Mouse (Mus musculus) liver, embryonic 11.5 days (tissue): ENCODE results near the gene Olah. TPM values are rescaled to one million over a fixed set of nuclear protein-coding genes. Genes with fewer than 3 reads are reported as not detected.
A peak's percentile ranks its signal among the peaks of the same experiment; 100 is the strongest.
"Not testable (repeated sequence)": the region's sequence is repeated elsewhere in the genome, so short reads cannot be mapped to it uniquely, and the experiment has no call there.

Experiments
- ATAC-seq: fragments of 200-750 bp; cut with Nextera tagmentation; replicated peaks from 2 replicates; pipeline ENCODE4 v1.8.0; 2017; ENCODE audit warnings: moderate number of reproducible peaks, mild to moderate bottlenecking, moderate TSS enrichment, moderate library complexity; ENCODE audit not compliant: low FRiP score
- DNase-seq: peaks from one replicate; pipeline ENCODE4 v3.0.0-alpha.2; 2017; ENCODE audit warnings: low spot score
- H3K27ac ChIP-seq: fragments of 300-500 bp; sonication (generic); 2 replicates; pipeline ENCODE4 v1.5.1; 2014; ENCODE audit warnings: mild to moderate bottlenecking, low read depth, low read length, control low read depth
- H3K27me3 ChIP-seq: fragments of 300-500 bp; sonication (generic); replicated peaks from 2 replicates; pipeline ENCODE4 v1.6.1; 2014; ENCODE audit warnings: low read length, mixed read lengths; ENCODE audit not compliant: control insufficient read depth, insufficient read depth
- H3K36me3 ChIP-seq: fragments of 300-500 bp; sonication (generic); 2 replicates; pipeline ENCODE4 v1.6.1; 2014; ENCODE audit warnings: mild to moderate bottlenecking, low read length, moderate library complexity, mixed read lengths; ENCODE audit not compliant: control insufficient read depth, insufficient read depth
- H3K4me1 ChIP-seq: fragments of 300-500 bp; sonication (generic); replicated peaks from 2 replicates; pipeline ENCODE4 v1.6.1; 2014; ENCODE audit warnings: low read length, mixed read lengths; ENCODE audit not compliant: control insufficient read depth, insufficient read depth
- H3K4me2 ChIP-seq: fragments of 300-500 bp; sonication (generic); 2 replicates; pipeline ENCODE4 v1.6.1; 2014; ENCODE audit warnings: mild to moderate bottlenecking, control low read depth, moderate library complexity
- H3K4me3 ChIP-seq: fragments of 300-500 bp; sonication (generic); 2 replicates; pipeline ENCODE4 v1.5.1; 2014; ENCODE audit warnings: low read depth, low read length, control low read depth
- H3K9ac ChIP-seq: fragments of 300-500 bp; sonication (generic); 2 replicates; pipeline ENCODE4 v1.6.1; 2014; ENCODE audit warnings: low read depth, low read length, control low read depth
- H3K9me3 ChIP-seq: fragments of 300-500 bp; sonication (generic); 2 replicates; pipeline ENCODE4 v1.6.1; 2016; ENCODE audit warnings: low read length, inconsistent platforms, mixed read lengths; ENCODE audit not compliant: control insufficient read depth
- WGBS: fragments of 180-500 bp; shearing (Covaris S2); extraction: QIAGEN DNeasy Blood & Tissue Kit; methylation state at CpG from one replicate; pipeline ENCODE4 v1.1.7; 2014; 5-methylcytosine and 5-hydroxymethylcytosine counted together
- polyA plus RNA-seq: library from polyadenylated mRNA; unstranded; fragments of >200 nt; fragmentation: Nextera tagmentation; extraction: Ambion mirVana; gene quantifications from 2 replicates; pipeline ENCODE4 v1.2.1, GENCODE M21; 2014

Gene Olah
- not detected in 2 replicates for polyA plus RNA-seq

DNA sequence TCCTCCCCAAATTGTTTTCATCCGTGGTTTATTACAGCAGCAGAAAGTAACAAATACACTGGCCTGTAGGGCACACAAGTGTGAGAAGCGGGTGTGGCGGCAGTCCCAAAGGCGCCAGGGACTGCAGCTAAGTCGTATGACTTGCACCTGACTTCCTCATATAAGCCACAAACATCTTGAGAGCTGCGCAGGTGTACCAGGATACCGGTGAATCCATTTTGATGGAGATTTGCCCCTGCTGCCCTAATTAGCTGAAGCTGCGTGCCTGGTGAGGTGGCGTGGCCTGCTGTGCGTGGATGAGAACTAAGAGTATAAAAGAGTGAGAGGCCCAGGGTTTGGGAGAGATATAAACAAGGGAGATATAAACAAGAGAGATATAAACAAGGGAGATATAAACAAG, at the start of gene Olah:
Gene Olah (minus strand): TSS at position 101 of the 400 bp plus-strand sequence.
- not testable (repeated sequence) for DNase-seq, H3K27me3 ChIP-seq, H3K4me2 ChIP-seq, H3K4me1 ChIP-seq, H3K9ac ChIP-seq, ATAC-seq, H3K4me3 ChIP-seq, H3K36me3 ChIP-seq, H3K9me3 ChIP-seq, H3K27ac ChIP-seq
- WGBS = 61% methylated on average over 10 of the region's 10 CpGs

DNA sequence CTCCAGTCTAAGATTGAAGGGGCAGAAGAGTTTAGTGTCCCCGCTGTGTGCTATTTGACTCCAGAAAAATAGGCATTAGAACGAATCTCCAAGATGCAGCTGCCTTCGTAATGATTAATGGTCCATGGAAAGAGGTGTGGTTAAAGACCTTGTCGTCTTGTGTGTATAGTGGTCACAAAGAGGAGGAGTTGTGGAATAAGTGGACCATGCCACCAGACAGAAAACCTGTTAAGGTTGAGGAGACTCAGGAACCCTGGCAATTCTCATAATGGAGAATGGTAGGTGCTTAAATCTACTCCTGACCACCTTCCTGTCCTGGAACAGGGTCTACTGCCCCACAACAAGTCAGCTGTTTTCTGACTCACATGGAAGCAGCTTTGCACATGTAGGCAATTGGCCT, 49.0 kb upstream of the Olah start:
- Histone ChIP-seq H3K4me2 (no peak overlapping the region), H3K9me3 (no peaks in the 10 kb centered on the region), H3K4me1 (no peaks in the 10 kb centered on the region), H3K9ac (no peak overlapping the region), H3K36me3 (peaks cover 5% of the 10 kb centered on the region), H3K27me3 (no peaks in the 10 kb centered on the region), H3K4me3 (no peak overlapping the region), H3K27ac (no peak overlapping the region)
- 85% methylated on average over 4 of the region's 4 CpGs for WGBS
- DNase-seq (no peak), ATAC-seq (no peak)

DNA sequence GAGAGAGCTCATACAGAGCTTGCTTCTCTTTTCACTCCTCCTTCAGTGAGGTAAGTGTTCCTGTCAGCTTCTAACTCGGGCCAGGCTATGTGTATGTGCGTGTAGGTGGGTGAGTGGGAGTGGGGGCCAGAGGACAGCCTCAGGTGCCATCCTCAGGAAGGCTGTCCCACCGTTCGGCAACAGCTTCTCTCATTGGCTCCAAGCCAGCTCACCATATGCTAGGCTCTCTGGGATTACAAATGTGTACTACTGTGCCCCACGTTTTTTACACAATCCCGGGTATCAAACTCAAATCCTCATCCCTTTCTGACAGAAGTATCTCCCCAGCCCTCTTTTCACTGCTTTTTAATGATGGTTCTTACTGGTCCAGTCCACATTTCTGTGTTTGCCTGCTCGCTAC, 47.2 kb upstream of the Olah start:
- Histone ChIP-seq H3K9ac (no peak overlapping the region), H3K4me3 (no peak overlapping the region), H3K36me3 (peaks cover 5% of the 10 kb centered on the region), H3K9me3 (no peaks in the 10 kb centered on the region), H3K4me1 (no peaks in the 10 kb centered on the region), H3K27me3 (no peaks in the 10 kb centered on the region), H3K4me2 (no peak overlapping the region), H3K27ac (no peak overlapping the region)
- DNase-seq (no peak), ATAC-seq (no peak)
- 87% methylated on average over 7 of the region's 7 CpGs for WGBS

DNA sequence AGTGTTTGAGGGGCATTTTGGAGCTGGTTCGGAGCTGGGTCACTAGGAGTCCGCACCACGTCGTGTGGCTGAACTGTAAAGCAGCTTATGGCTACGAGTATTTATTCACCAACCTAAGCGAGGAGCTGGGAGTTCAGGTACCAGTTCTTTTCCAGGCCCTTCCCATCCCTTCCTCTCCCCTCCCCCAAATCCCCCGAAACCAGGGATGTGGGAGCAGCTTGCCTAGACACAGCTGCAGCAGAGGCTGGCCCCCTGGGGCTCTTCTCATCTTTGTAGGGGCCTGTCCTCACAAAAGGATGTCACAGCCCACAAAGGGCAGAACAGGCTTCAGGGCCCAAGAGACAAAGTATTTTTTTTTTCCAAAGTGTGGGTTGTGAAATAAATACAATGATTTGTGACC, 40.9 kb upstream of the Olah start:
- 73% methylated on average over 7 of the region's 7 CpGs for WGBS
- no peak overlapping the region for H3K9ac ChIP-seq
- H3K4me1 ChIP-seq = no peaks in the 10 kb centered on the region
- no peak overlapping the region for H3K4me3 ChIP-seq
- peaks cover 3% of the 10 kb centered on the region for H3K36me3 ChIP-seq
- H3K27me3 ChIP-seq = no peaks in the 10 kb centered on the region
- DNase-seq (no peak), ATAC-seq (no peak)
- H3K4me2 ChIP-seq = no peak overlapping the region
- no peaks in the 10 kb centered on the region for H3K9me3 ChIP-seq
- no peak overlapping the region for H3K27ac ChIP-seq

DNA sequence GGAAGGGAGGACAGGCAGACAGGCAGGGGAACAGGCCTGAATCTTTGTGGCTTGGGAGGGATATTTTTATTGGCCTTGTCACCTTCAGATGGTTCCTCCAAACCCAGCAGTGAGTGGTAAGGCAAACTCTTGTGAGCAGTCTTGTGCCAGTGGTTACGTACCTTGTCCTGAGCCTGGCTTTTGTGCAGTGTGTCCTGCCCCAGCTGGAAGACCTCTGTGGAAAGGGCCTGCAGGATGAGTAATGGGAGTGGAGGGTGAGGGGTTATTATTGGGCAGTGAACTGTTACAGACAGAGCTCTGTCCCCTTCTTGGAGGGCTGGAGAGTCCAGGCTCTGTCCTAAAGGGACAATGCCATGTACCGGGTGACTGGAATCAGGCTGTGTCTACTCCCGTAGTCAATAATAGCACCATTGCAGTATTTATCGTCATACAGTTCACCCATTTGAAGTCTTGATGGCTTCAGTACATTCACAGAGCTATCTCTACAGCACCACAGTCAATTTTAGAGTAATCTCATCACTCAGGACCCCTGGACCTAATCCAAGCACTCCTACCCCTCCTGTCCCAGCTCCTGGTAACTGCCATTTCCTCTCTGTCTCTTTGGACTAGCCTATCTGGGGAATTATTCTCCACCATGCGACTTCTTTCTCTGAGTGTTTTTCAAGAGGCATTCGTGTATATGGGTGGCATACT, 38.5 kb upstream of the Olah start:
- WGBS = 84% methylated on average over 6 of the region's 6 CpGs
- DNase-seq (no peak), ATAC-seq (no peak)
- no peaks in the 10 kb centered on the region for H3K4me1 ChIP-seq
- no peak overlapping the region for H3K9ac ChIP-seq
- no peak overlapping the region for H3K27ac ChIP-seq
- H3K4me3 ChIP-seq = no peak overlapping the region
- H3K9me3 ChIP-seq = no peaks in the 10 kb centered on the region
- H3K4me2 ChIP-seq = no peak overlapping the region
- peaks cover 2% of the 10 kb centered on the region for H3K36me3 ChIP-seq
- no peaks in the 10 kb centered on the region for H3K27me3 ChIP-seq

DNA sequence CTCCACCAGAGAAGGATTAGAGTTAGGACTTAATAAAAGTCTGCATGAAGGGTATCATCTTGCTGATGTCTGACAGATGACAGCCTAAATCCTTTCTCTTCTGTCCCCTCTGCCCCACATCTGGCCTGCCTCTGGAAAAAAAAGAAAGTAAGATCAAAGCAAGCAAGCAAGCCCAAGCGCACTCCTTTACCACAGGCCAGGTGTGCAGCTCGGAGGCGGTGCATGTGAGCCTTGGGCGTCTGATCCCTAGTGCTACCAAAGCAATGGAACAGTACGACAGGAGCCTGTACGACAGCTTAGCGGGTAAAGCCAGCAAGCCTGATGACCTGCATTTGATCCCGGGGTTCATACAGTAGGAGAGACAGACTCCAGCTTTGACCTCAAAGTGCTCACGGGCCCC, 33.9 kb upstream of the Olah start:
- WGBS = 80% methylated on average over 9 of the region's 9 CpGs
- no peak overlapping the region for H3K4me2 ChIP-seq
- H3K9ac ChIP-seq = no peak overlapping the region
- H3K9me3 ChIP-seq = no peaks in the 10 kb centered on the region
- H3K4me1 ChIP-seq = no peaks in the 10 kb centered on the region
- H3K27ac ChIP-seq = no peak overlapping the region
- ATAC-seq = no peak
- DNase-seq = no peak
- H3K27me3 ChIP-seq = no peaks in the 10 kb centered on the region
- no peak overlapping the region for H3K4me3 ChIP-seq
- peaks cover 2% of the 10 kb centered on the region for H3K36me3 ChIP-seq

DNA sequence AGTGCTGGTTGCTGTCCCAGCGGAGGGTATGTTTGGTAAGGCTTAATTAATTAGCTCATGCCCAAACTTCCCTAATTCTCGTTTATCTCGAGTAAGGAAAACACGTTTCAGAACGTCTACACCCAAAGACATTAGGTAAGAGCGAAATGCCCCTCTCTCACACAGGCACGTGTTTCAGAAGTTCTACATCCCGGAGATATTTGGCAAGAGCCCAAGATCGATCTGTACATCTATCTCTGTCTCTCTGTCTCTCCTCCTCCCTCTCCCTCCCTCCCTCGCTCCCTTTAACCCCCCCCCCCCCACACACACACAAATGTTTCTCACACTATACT, 27.5 kb upstream of the Olah start:
- Histone ChIP-seq H3K27me3 (no peaks in the 10 kb centered on the region), H3K27ac (no peak overlapping the region)
- ATAC-seq = peak; percentile 18

DNA sequence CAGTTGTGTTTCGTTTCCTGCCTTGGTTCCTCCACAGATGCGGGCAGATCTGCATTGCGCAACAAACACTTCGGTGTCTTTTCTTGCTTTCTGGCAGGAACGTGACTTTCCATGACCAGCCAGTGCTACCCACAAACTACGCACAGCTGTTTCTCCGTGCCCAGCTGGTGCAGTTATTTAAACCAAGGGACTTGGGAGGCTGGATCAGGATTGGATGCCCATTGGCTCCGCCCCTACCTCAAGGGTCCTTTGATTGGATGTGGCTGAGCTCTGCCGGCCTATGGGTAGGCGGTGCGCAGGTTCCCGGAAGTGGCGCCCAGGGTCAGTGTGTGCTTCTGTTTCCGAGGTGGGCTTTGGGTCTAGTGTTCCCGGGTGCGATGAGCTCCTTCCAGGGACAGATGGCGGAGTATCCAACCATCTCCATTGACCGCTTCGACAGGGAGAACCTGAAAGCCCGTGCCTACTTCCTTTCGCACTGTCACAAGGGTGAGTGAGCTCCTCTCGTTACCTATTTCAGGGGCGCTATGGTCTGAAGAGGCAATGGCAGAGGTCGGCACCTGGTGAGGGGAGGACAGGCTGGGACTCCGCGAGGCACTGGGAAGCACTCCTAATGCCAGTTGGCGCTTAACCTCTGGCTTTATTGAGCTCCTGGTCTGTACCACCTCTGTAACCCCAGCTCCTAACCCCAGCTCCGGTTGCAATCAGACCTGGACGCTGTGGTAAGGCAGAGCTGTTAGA, 27.0 kb upstream of the Olah start, which contains the start of gene Dclre1c:
Gene Dclre1c (plus strand): TSS at position 291 of the 738 bp plus-strand sequence.
- no peak within 1 kb of the TSS for H3K27ac ChIP-seq

More for the DNA sequence above, 27.5 kb upstream of the Olah start:
- Histone ChIP-seq H3K4me1 (peaks cover 3% of the 10 kb centered on the region; the same call in 1 of the 2 replicates), H3K9ac (peak overlapping the region; percentile 82), H3K4me2 (peak overlapping the region; percentile 90), H3K4me3 (peak overlapping the region; percentile 75), H3K36me3 (no peaks in the 10 kb centered on the region), H3K9me3 (no peaks in the 10 kb centered on the region)
- 5% methylated on average over 10 of the region's 10 CpGs for WGBS
- no peak for DNase-seq

More for the DNA sequence above, 27.0 kb upstream of the Olah start, which contains the start of gene Dclre1c:
- 1% methylated on average over 29 of the region's 29 CpGs for WGBS
- Histone ChIP-seq H3K36me3 (no peaks in the 10 kb centered on the region), H3K4me2 (peak within 1 kb of the TSS; percentile 90), H3K9me3 (no peaks in the 10 kb centered on the region), H3K4me3 (peak within 1 kb of the TSS; percentile 75), H3K9ac (peak within 1 kb of the TSS; percentile 82), H3K27me3 (no peaks in the 10 kb centered on the region), H3K4me1 (peaks cover 3% of the 10 kb centered on the region; the same call in 1 of the 2 replicates)
- peak; percentile 99 for ATAC-seq
- peak; percentile 84 for DNase-seq
